12 mouse cellular contexts compared by ENCODE assay signal in genomic region chr5:98018162-98018561, GRCm38 (mm10). TPM values are rescaled to one million over a fixed set of nuclear protein-coding genes. Genes with fewer than 3 reads are reported as not detected.
A peak's percentile ranks its signal among the peaks of the same experiment; 100 is the strongest.
DNase-seq lines count a peak whose midpoint lies in the region; ATAC-seq lines count a peak whose summit lies in the region.
"Had no signal": no experiment of that assay in that cellular context is flagged by ENCODE, and none has a peak within 500 bp of the region (broad histone marks: within the 10 kb centered on the region; RNA-seq: fewer than 3 reads in every experiment).

No protein-coding gene starts in this region.

- H3K4me3 ChIP-seq in midbrain, embryonic 11.5 days (ENCODE audit: low read depth, low read length) = no peak overlapping the region
- H3K4me3 ChIP-seq in midbrain, embryonic 13.5 days (replicated peaks) = no peak overlapping the region
- H3K4me3 ChIP-seq: limb, embryonic 13.5 days; megakaryocyte, embryonic 14.5 days had no signal

- no peaks in the 10 kb centered on the region for H3K27me3 ChIP-seq in midbrain, embryonic 11.5 days (ENCODE audit: control insufficient read depth, insufficient read depth, low read length)
- no peaks in the 10 kb centered on the region for H3K27me3 ChIP-seq in midbrain, embryonic 13.5 days
- H3K27me3 ChIP-seq: limb, embryonic 13.5 days; megakaryocyte, embryonic 14.5 days had no signal

- WGBS in midbrain, embryonic 11.5 days = 90% methylated on average over 6 of the region's 6 CpGs
- WGBS in midbrain, embryonic 13.5 days = 95% methylated on average over 6 of the region's 6 CpGs

- ATAC-seq in midbrain, embryonic 11.5 days (ENCODE audit: low FRiP score) = no peak
- ATAC-seq in midbrain, embryonic 13.5 days = no peak
- ATAC-seq in megakaryocyte progenitor cell, adult 5-6 weeks (replicated peaks; ENCODE audit: poor library complexity) = peak; percentile 88
- ATAC-seq: intestine, postnatal 0 days had no signal

- H3K4me2 ChIP-seq in midbrain, embryonic 11.5 days = no peak overlapping the region
- H3K4me2 ChIP-seq in midbrain, embryonic 13.5 days (replicated peaks) = no peak overlapping the region
- H3K4me2 ChIP-seq: limb, embryonic 13.5 days had no signal

- no peak overlapping the region for H3K9ac ChIP-seq in midbrain, embryonic 11.5 days (ENCODE audit: low read length)
- no peak overlapping the region for H3K9ac ChIP-seq in midbrain, embryonic 13.5 days (replicated peaks)
- H3K9ac ChIP-seq: limb, embryonic 13.5 days had no signal

- peaks cover 2% of the 10 kb centered on the region; the same call in 1 of the 2 replicates for H3K4me1 ChIP-seq in midbrain, embryonic 11.5 days (ENCODE audit: control insufficient read depth, insufficient read depth, low read length)
- H3K4me1 ChIP-seq in midbrain, embryonic 13.5 days (replicated peaks) = no peaks in the 10 kb centered on the region

- peak; percentile 59 for DNase-seq in midbrain, embryonic 11.5 days (ENCODE audit: low spot score, missing footprints)
- DNase-seq in T-cell, adult 2 months (ENCODE audit: low spot score) = peak; percentile 61
- DNase-seq in thymus, postnatal 25 days = peak; percentile 48
- DNase-seq in gastrocnemius, postnatal 14 days = no peak
- DNase-seq in Muller cell, postnatal 12 days (ENCODE audit: inconsistent ontology term) = no peak
- DNase-seq in kidney, postnatal 4 days = no peak
- DNase-seq: right cerebral cortex, postnatal 14 days had no signal

- no peak overlapping the region for H3K27ac ChIP-seq in midbrain, embryonic 11.5 days (ENCODE audit: low read depth, low read length)
- H3K27ac ChIP-seq in midbrain, embryonic 13.5 days = no peak overlapping the region
- H3K27ac ChIP-seq: limb, embryonic 13.5 days had no signal

- intact Hi-C loops in gastrocnemius, postnatal 14 days (cut with DNase I; ENCODE audit: low total_unique reads) = no loop called here

- no peaks in the 10 kb centered on the region for H3K36me3 ChIP-seq in midbrain, embryonic 11.5 days (ENCODE audit: control insufficient read depth, insufficient read depth, low read length)
- no peaks in the 10 kb centered on the region for H3K36me3 ChIP-seq in midbrain, embryonic 13.5 days

- H3K9me3 ChIP-seq in midbrain, embryonic 11.5 days (ENCODE audit: control insufficient read depth, low read length) = no peaks in the 10 kb centered on the region
- no peaks in the 10 kb centered on the region for H3K9me3 ChIP-seq in midbrain, embryonic 13.5 days
- H3K9me3 ChIP-seq: limb, embryonic 13.5 days; megakaryocyte, embryonic 14.5 days had no signal

RNA-seq across cellular contexts. Expression of gene Antxr2, which starts 12.7 kb away (rescaled TPM):
- 13.1 and 14.1 TPM in 2 replicates for polyA plus RNA-seq in midbrain, embryonic 11.5 days (2014; fragmentation: Nextera tagmentation; extraction: Ambion mirVana)
- polyA plus RNA-seq in midbrain, embryonic 13.5 days (2015; fragmentation: Nextera tagmentation; extraction: Ambion mirVana) = 4.2 and 4.5 TPM in 2 replicates
- 5.2 and 7.5 TPM in 2 replicates for total RNA-seq in megakaryocyte progenitor cell, adult 5-6 weeks (2015)
- total RNA-seq in megakaryocyte progenitor cell, adult 5-6 weeks (2017) = 4.8 and 7.6 TPM in 2 replicates
- total RNA-seq in gastrocnemius, postnatal 14 days (2021) = 10 to 100 TPM; 16.2 to 19.3 TPM

Comparison
In these comparisons a context has a peak if more than half of its experiments do, and no peak if none do; other contexts are left out.
1. DNase-seq: peak in midbrain, embryonic 11.5 days (single experiment), T-cell, adult 2 months (single experiment) and thymus, postnatal 25 days (single experiment); none in gastrocnemius, postnatal 14 days (single experiment), Muller cell, postnatal 12 days (single experiment) and kidney, postnatal 4 days (0 of 2).